Mouse (Mus musculus): ENCODE results near the gene Rab33a.

The Rab33a gene

GRCm38 (mm10) chrX:48518808-48519548 is at the start of gene Rab33a:
Gene Rab33a, plus strand, starts transcription at chrX:48519285.
- no peak for DNase-seq (ENCODE audit: low spot score)

DNA sequence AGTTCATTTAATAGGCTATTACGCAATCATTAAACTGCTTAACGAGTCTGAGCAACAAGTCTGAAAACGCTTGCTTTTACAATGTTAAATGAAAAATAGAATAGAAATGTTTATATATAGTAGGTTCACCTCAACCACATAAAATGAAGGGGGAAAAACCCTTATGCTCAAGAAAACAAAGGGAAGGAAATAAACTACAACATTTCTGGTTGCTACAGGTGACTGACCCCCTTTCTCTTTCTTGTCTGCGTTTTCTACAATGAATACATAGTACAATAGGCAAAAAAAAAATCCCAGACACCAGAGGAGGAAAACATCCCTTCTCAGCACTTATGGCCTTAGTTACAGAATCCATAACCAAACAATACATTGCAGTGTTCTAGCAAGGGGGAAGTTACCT is 38.0 kb upstream of the Rab33a start:
- no peak for DNase-seq (ENCODE audit: low spot score)

- no peak for DNase-seq (ENCODE audit: low spot score)
These were observed 37.4 kb upstream of the Rab33a start for GRCm38 (mm10) chrX:48481687-48482086.

- no peak for DNase-seq (ENCODE audit: low spot score)
These were observed 25.3 kb upstream of the Rab33a start for GRCm38 (mm10) chrX:48493763-48494162.

GRCm38 (mm10) chrX:48513166-48513807 is 5.8 kb upstream of the Rab33a start, which contains the start of gene Aifm1:
Gene Aifm1, minus strand, starts transcription at chrX:48513563.
- DNase-seq (ENCODE audit: low spot score): peak; percentile 94

DNA sequence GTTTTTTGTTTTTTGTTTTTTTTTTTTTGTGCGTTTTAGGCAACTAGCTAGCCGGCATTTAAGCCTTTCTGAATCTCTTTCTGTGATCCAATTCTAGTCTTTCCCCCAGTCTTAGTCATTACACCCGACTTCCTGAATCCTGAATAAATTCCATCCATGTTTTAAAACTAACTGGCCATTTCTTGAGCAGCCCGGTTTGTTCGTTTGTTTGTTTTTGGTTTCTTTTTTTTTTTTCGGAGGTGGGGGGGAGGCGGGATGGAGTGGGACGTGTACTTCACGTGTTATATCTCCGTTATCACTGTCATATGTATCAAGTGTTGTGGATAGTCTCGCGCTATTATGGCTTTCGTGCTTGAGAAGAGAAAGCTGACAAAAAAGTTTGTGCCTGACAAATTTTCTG is 5.3 kb upstream of the Rab33a start:
- DNase-seq (ENCODE audit: low spot score): no peak

DNA sequence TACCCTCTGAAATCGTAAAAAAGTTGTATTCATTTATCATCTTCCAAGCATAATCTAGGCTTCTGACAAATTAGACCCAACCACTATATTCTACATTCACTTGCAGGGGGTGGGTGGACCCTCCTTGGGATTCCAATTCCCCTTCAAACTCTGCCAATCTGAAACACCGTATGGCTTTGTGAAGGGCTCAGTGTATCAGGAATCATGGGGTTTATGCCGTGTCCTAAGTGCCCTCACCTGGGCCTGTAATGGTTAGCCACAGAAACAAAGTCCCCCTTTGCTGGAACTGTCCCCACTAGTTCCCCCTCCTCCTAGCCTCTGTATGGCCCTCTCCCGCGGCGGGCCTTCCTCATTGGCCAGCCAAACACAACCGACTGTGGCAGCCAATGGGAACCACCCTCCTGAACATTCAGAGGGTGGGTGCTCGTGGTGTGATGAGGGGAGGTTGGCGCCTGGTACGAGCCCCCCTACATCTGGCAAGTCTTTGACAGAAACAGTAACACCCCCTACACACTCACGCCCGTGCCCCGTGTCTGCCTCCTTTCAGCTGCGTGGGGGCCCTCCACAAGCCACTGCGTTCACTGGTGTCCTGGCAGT is 776 bp upstream of the Rab33a start:
- DNase-seq (ENCODE audit: low spot score): no peak

DNA sequence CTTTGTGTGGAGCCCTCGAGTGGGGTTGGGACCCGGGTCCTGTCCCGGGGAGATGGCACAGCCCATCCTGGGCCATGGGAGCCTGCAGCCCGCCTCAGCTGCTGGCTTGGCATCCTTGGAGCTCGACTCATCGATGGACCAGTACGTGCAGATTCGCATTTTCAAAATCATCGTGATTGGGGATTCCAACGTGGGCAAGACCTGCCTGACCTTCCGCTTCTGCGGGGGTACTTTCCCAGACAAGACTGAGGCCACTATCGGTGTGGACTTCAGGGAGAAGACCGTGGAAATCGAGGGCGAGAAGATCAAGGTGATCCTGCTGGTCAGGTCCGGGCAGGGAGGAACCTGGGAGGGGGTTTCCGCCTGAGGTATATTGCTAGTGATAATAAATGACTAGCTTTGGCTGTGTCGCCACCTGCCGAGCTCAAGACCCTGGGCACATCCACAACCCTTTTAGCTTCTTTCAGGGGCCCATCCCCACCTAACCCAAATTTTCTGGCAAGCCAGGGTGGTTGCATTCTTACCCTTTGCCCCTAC is 532 bp downstream of the Rab33a start:
- no peak for DNase-seq (ENCODE audit: low spot score)

DNA sequence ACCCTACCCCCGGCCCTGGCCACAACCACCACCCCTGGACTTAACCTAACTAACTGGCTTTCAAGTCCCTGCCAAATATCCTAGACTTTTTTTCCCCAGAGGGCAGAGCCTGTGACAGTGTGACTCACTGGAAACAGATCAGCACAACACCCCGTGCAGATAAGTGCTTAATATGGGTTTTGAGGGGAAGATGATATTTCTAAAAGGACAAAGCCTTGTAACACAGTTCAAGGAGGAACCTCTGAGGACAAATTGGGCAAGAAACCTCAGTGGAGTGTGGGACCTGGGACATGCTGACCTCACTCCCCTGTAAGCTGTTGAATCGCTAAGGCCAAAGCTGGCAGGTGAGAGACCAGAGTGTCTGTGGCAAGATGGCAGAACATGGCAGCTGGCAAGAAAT is 2.6 kb downstream of the Rab33a start:
- no peak for DNase-seq (ENCODE audit: low spot score)

GRCm38 (mm10) chrX:48523512-48523911 is 4.4 kb downstream of the Rab33a start:
- DNase-seq (ENCODE audit: low spot score): no peak

DNA sequence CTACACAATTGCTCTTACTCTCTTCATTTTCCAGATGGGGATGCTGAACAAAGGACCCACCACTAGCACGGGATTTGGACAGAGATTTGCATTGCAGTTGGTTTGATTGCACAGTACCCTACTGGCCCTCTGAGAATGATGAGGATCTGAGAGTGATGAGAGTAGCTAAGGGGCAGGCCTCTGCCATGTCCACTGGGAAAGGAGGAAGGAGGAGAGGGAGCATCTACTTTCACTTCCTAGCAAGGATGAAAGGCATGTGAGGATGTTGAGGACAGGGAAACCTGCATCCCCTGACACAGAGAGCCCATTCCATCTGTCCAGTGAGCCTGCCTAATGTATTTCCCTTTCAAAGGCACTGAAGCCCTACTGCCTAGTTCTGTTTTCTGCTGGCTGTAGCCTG is 6.2 kb downstream of the Rab33a start:
- no peak for DNase-seq (ENCODE audit: low spot score)

DNA sequence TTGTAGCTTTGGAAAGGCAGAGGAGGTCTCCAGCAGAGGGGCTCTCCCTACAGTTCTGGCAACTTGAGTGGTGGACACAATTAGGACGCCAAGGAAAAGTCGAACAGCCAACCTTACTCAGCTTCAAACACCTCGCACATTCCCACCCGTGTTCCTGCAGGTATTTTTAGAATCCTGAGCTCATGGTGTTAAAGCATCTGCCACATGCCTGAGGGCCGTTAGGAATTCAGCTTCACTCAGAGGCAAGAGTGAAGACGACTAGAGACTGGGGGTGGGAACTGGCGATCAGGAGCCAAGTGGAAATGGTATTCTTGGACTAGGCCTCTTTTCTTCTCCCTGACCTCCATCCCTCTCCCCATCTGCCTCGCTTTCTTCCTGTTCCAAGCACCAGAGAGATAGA is 6.8 kb downstream of the Rab33a start:
- DNase-seq (ENCODE audit: low spot score): no peak

GRCm38 (mm10) chrX:48526435-48526834 is 7.3 kb downstream of the Rab33a start:
- no peak for DNase-seq (ENCODE audit: low spot score)

DNA sequence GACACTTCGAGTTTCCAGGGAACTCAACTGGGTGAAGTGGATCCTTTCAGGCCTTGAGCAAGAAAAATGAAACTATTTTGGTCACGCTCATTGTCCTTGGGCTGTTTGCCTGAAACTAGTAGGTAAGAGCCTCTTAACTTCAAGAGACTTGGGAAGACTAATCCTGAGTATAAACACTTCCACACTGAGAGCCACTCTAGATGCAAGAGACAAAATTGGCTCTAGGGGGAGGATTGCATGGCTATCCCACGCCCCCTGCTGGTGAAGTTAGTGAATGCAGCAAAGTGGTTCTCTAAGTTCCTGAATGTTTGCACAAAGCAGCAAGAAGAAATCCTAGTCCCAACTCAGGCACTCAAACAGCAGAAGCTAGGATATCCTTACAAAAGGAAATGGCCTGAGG is 13.1 kb downstream of the Rab33a start:
- DNase-seq (ENCODE audit: low spot score): no peak
